Mouse (Mus musculus) G1E (cell line): ENCODE measurements around the gene Dpp9. TPM values are rescaled to one million over a fixed set of nuclear protein-coding genes. Genes with fewer than 3 reads are reported as not detected.
A peak's percentile ranks its signal among the peaks of the same experiment; 100 is the strongest.

Experiments used
- ATAC-seq: 2 replicates; pipeline ENCODE4 v1.8.0; 2016; ENCODE audit warnings: mild to moderate bottlenecking; ENCODE audit not compliant: insufficient number of reproducible peaks, poor library complexity, low FRiP score, severe bottlenecking; ENCODE audit errors: extremely low read depth
- DNase-seq: peaks from one replicate; pipeline ENCODE4 v3.0.0; 2012; ENCODE audit warnings: low spot score
- H3K27me3 ChIP-seq: 2 replicates; pipeline ENCODE4 v1.6.1; 2012; ENCODE audit warnings: mild to moderate bottlenecking, low read length, inconsistent platforms; ENCODE audit not compliant: insufficient read depth
- H3K36me3 ChIP-seq: replicated peaks from 2 replicates; pipeline ENCODE3; 2012; ENCODE audit warnings: mild to moderate bottlenecking, inconsistent platforms
- H3K4me1 ChIP-seq: 2 replicates; pipeline ENCODE4 v1.6.1; 2012; ENCODE audit warnings: low read depth, low read length, inconsistent platforms, mixed read lengths; ENCODE audit not compliant: insufficient read depth
- H3K4me3 ChIP-seq: 2 replicates; pipeline ENCODE4 v1.5.1; 2012; ENCODE audit warnings: low read depth, mild to moderate bottlenecking, inconsistent platforms, low read length, moderate library complexity, mixed read lengths
- H3K9me3 ChIP-seq: replicated peaks from 2 replicates; pipeline ENCODE4 v1.6.1; 2012; ENCODE audit warnings: inconsistent platforms
- CTCF ChIP-seq: IDR thresholded peaks from 2 replicates; pipeline ENCODE4 v1.5.1; 2012; ENCODE audit warnings: low read depth, low read length, inconsistent platforms, mixed read lengths
- GATA1 ChIP-seq: IDR thresholded peaks from 2 replicates; pipeline ENCODE4 v1.6.1; 2012; ENCODE audit warnings: borderline replicate concordance, low read length, inconsistent platforms, mixed read lengths
- GATA2 ChIP-seq: IDR thresholded peaks from 2 replicates; pipeline ENCODE4 v1.6.1; 2012; ENCODE audit warnings: low read depth, low read length, inconsistent platforms, borderline replicate concordance
- POLR2AphosphoS5 ChIP-seq: IDR thresholded peaks from 2 replicates; pipeline ENCODE4 v1.6.1; 2012; ENCODE audit warnings: low read depth, low read length, inconsistent platforms; ENCODE audit not compliant: insufficient replicate concordance
- TAL1 ChIP-seq: conservative IDR thresholded peaks from 2 replicates; pipeline ENCODE4 v1.6.1; 2012; ENCODE audit warnings: low read depth, low read length, inconsistent platforms, mixed read lengths
- polyA plus RNA-seq: library from polyadenylated mRNA; stranded (reverse); fragments of >175 nt; gene quantifications from 2 replicates; pipeline ENCODE4 v1.2.3, GENCODE M21; 2012
- total RNA-seq, 2 experiments: library from RNA; stranded (forward) in 1 of 2; stranded (reverse) in 1 of 2; fragments of 200-1000 nt in 1 of 2; fragments of >200 nt in 1 of 2; fragmentation: Nextera tagmentation in 1 of 2; gene quantifications; 2 replicates each; pipeline ENCODE4 v1.2.3; 2014 to 2017

Dpp9 gene
- total and polyA plus RNA-seq, 3 experiments: 14.4 to 62.4 (median 22.4) TPM

DNA sequence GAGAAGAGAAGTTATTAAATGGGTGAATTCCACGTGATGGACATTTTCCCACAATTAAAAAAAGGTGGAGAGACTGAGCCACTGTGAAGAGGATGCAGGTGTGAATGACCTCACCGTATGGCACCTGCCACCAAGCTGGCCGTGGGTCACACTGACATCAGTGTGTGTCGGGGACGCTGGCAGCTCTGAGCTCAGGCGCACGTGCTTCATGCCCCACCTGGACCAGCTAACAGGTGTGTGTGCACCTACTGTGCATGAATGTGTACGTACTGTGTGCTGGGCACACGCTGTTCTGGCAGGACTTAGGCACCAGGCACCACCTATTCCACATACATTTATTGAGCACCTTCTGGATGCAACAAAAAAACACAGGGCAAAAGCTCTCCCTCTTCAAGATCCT is 74.2 kb downstream of the Dpp9 start:
- no peak overlapping the region for H3K4me3 ChIP-seq
- H3K36me3 ChIP-seq: no peaks in the 10 kb centered on the region
- H3K9me3 ChIP-seq: 0 out of 2 replicates have a peak, but pooled peaks cover 3% of the 10 kb centered on the region
- ATAC-seq: no peak
- peaks cover 16% of the 10 kb centered on the region for H3K4me1 ChIP-seq
- DNase-seq: no peak
- peaks cover 88% of the 10 kb centered on the region for H3K27me3 ChIP-seq
- TF ChIP-seq CTCF: no peak
- no peak for TF ChIP-seq GATA1
- no peak for TF ChIP-seq TAL1
- TF ChIP-seq POLR2AphosphoS5: no peak
- no peak for TF ChIP-seq GATA2

GRCm38 (mm10) chr17:56141702-56142605 is 76.8 kb downstream of the Dpp9 start:
- Histone ChIP-seq H3K27me3 (peaks cover 87% of the 10 kb centered on the region), H3K4me3 (no peak overlapping the region), H3K9me3 (0 out of 2 replicates have a peak, but pooled peaks cover 3% of the 10 kb centered on the region), H3K4me1 (peaks cover 25% of the 10 kb centered on the region), H3K36me3 (no peaks in the 10 kb centered on the region)
- TF ChIP-seq TAL1 (no peak), CTCF (no peak), GATA2 (no peak), POLR2AphosphoS5 (no peak), GATA1 (no peak)
- no peak for ATAC-seq
- no peak for DNase-seq

DNA sequence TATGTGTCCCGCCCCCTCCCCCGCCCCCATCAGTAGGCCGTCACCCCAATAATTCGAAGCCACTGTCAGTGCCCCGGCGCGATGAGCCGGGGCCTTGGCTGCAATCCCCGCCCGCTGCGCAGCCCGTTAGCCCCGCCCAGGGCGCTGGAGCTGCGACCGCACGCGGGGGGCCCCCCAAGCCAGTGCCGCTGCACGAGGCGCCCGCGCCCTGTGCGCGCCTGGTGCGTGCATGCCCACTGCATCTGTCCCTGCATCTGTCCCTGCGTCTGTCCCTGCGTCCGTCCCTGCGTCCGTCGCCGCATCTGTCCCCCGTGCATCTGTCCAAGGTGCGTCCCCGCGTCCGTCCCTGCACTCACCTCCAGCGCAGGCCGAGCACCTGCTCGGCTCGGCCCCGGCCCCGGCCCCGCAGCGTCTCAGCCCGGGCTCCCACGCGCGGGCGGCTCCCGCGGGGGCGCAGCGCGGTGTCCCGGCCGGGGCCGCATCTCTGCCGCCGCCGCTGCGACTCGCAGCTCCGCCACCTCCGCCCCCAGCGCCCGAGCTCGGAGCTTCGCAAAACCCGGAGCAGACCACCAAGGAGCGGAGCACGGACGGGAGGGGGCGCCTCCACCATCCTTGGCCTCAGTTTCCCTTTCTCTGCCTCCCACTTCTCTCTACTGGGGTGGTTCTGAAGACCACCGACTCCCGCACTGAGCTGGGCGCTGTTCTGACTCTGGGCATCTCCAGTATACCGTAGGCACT is 78.7 kb downstream of the Dpp9 start, which contains the start of gene Sema6b:
Gene Sema6b (minus strand): TSS at position 486 of the 738 bp plus-strand sequence.
- ATAC-seq (no peak), DNase-seq (no peak)
- H3K4me1 ChIP-seq: peaks cover 27% of the 10 kb centered on the region
- H3K36me3 ChIP-seq: no peaks in the 10 kb centered on the region
- peak within 1 kb of the TSS; percentile 68 for H3K4me3 ChIP-seq
- TF ChIP-seq TAL1: no peak
- no peak for TF ChIP-seq CTCF
- TF ChIP-seq POLR2AphosphoS5: no peak
- TF ChIP-seq GATA2: no peak
- no peak for TF ChIP-seq GATA1
- peaks cover 78% of the 10 kb centered on the region for H3K27me3 ChIP-seq
- 0 out of 2 replicates have a peak, but pooled peaks cover 3% of the 10 kb centered on the region for H3K9me3 ChIP-seq

DNA sequence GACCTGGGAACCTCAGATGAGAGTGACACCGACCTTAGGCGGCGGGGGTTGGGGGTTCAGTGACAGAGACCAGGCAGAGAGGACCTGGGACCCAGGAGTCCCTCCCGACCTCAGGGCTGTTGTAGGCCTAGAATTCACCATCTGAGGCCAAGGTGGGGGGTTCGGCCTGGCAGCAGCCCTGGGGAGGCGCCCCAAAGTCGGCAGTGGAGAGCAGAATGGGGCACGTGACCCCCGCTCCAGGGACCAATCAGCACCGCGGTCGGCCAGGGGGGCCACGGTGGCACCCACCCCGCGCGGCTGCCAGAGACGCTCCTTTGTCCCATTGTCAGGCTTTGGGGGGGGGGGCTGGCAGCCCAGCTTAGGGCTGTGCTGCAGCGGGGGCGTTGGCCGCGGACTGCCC is 79.3 kb downstream of the Dpp9 start:
- DNase-seq (no peak), ATAC-seq (no peak)
- TF ChIP-seq TAL1 (no peak), POLR2AphosphoS5 (no peak), CTCF (no peak), GATA1 (no peak), GATA2 (no peak)
- peak overlapping the region; percentile 68; the same call in 1 of the 2 replicates for H3K4me3 ChIP-seq
- H3K4me1 ChIP-seq: peaks cover 34% of the 10 kb centered on the region
- H3K36me3 ChIP-seq: no peaks in the 10 kb centered on the region
- H3K9me3 ChIP-seq: 0 out of 2 replicates have a peak, but pooled peaks cover 3% of the 10 kb centered on the region
- H3K27me3 ChIP-seq: peaks cover 74% of the 10 kb centered on the region

GRCm38 (mm10) chr17:56137839-56138613 is 80.7 kb downstream of the Dpp9 start:
- TF ChIP-seq GATA2: no peak
- no peak for TF ChIP-seq CTCF
- TF ChIP-seq TAL1: no peak
- no peak for TF ChIP-seq POLR2AphosphoS5
- TF ChIP-seq GATA1: no peak
- peaks cover 45% of the 10 kb centered on the region for H3K4me1 ChIP-seq
- 0 out of 2 replicates have a peak, but pooled peaks cover 3% of the 10 kb centered on the region for H3K9me3 ChIP-seq
- H3K27me3 ChIP-seq: peaks cover 62% of the 10 kb centered on the region
- H3K4me3 ChIP-seq: no peak overlapping the region
- ATAC-seq: no peak
- DNase-seq: no peak
- no peaks in the 10 kb centered on the region for H3K36me3 ChIP-seq

Other genes starting within 250 kb of the Dpp9 start
- not detected in 2 replicates for gene Shd, start 248.4 kb downstream of the Dpp9 start, total RNA-seq (2014; fragmentation: Nextera tagmentation)
- gene Shd, start 248.4 kb downstream of the Dpp9 start, total RNA-seq (2017): 0.58 TPM in 1 of 2 replicates, not detected in the other
- gene Shd, start 248.4 kb downstream of the Dpp9 start, polyA plus RNA-seq: 0.33 and 0.59 TPM in 2 replicates
- not detected in 2 replicates for gene Fsd1, start 232.4 kb downstream of the Dpp9 start, total RNA-seq (2014; fragmentation: Nextera tagmentation)
- gene Fsd1, start 232.4 kb downstream of the Dpp9 start, total RNA-seq (2017): 0.27 TPM in 1 of 2 replicates, not detected in the other
- gene Fsd1, start 232.4 kb downstream of the Dpp9 start, polyA plus RNA-seq: not detected in 2 replicates
- gene Stap2, start 213.3 kb downstream of the Dpp9 start, total RNA-seq (2014; fragmentation: Nextera tagmentation): not detected in 2 replicates
- 0.27 and 0.29 TPM in 2 replicates for gene Stap2, start 213.3 kb downstream of the Dpp9 start, total RNA-seq (2017)
- gene Stap2, start 213.3 kb downstream of the Dpp9 start, polyA plus RNA-seq: not detected in 2 replicates
- 11.2 and 25.4 TPM in 2 replicates for gene Mpnd, start 213.2 kb downstream of the Dpp9 start, total RNA-seq (2014; fragmentation: Nextera tagmentation)
- 39.1 and 43.9 TPM in 2 replicates for gene Mpnd, start 213.2 kb downstream of the Dpp9 start, total RNA-seq (2017)
- gene Mpnd, start 213.2 kb downstream of the Dpp9 start, polyA plus RNA-seq: 46.2 and 48.5 TPM in 2 replicates
- 21.6 and 24.3 TPM in 2 replicates for gene Sh3gl1, start 182.3 kb downstream of the Dpp9 start, total RNA-seq (2014; fragmentation: Nextera tagmentation)
- 28.5 and 30.1 TPM in 2 replicates for gene Sh3gl1, start 182.3 kb downstream of the Dpp9 start, total RNA-seq (2017)
- gene Sh3gl1, start 182.3 kb downstream of the Dpp9 start, polyA plus RNA-seq: 64.2 and 74.6 TPM in 2 replicates
- 31.2 and 32.9 TPM in 2 replicates for gene Chaf1a, start 178.5 kb downstream of the Dpp9 start, total RNA-seq (2014; fragmentation: Nextera tagmentation)
- gene Chaf1a, start 178.5 kb downstream of the Dpp9 start, total RNA-seq (2017): 29.0 and 31.3 TPM in 2 replicates
- gene Chaf1a, start 178.5 kb downstream of the Dpp9 start, polyA plus RNA-seq: 84.1 and 143 TPM in 2 replicates
- gene Ubxn6, start 143.9 kb downstream of the Dpp9 start, total RNA-seq (2014; fragmentation: Nextera tagmentation): 9.0 and 9.3 TPM in 2 replicates
- 17.1 and 19.1 TPM in 2 replicates for gene Ubxn6, start 143.9 kb downstream of the Dpp9 start, total RNA-seq (2017)
- 21.2 and 21.4 TPM in 2 replicates for gene Ubxn6, start 143.9 kb downstream of the Dpp9 start, polyA plus RNA-seq
- 31.1 and 37.6 TPM in 2 replicates for gene Hdgfl2, start 139.3 kb downstream of the Dpp9 start, total RNA-seq (2014; fragmentation: Nextera tagmentation)
- 73.3 and 76.0 TPM in 2 replicates for gene Hdgfl2, start 139.3 kb downstream of the Dpp9 start, total RNA-seq (2017)
- 174 and 201 TPM in 2 replicates for gene Hdgfl2, start 139.3 kb downstream of the Dpp9 start, polyA plus RNA-seq
- not detected in 2 replicates for gene Plin4, start 109.1 kb downstream of the Dpp9 start, total RNA-seq (2014; fragmentation: Nextera tagmentation)
- 0.05 and 0.06 TPM in 2 replicates for gene Plin4, start 109.1 kb downstream of the Dpp9 start, total RNA-seq (2017)
- gene Plin4, start 109.1 kb downstream of the Dpp9 start, polyA plus RNA-seq: not detected in 2 replicates
- not detected in 2 replicates for gene Plin5, start 101.3 kb downstream of the Dpp9 start, total RNA-seq (2014; fragmentation: Nextera tagmentation)
- 0.06 TPM in 1 of 2 replicates, not detected in the other for gene Plin5, start 101.3 kb downstream of the Dpp9 start, total RNA-seq (2017)
- gene Plin5, start 101.3 kb downstream of the Dpp9 start, polyA plus RNA-seq: not detected in 2 replicates
- not detected in 2 replicates for gene Lrg1, start 96.9 kb downstream of the Dpp9 start, total RNA-seq (2014; fragmentation: Nextera tagmentation)
- not detected in 2 replicates for gene Lrg1, start 96.9 kb downstream of the Dpp9 start, total RNA-seq (2017)
- 0.04 TPM in 1 of 2 replicates, not detected in the other for gene Lrg1, start 96.9 kb downstream of the Dpp9 start, polyA plus RNA-seq
- gene Sema6b, start 78.6 kb downstream of the Dpp9 start, total RNA-seq (2014; fragmentation: Nextera tagmentation): 2.7 and 4.0 TPM in 2 replicates
- gene Sema6b, start 78.6 kb downstream of the Dpp9 start, total RNA-seq (2017): 3.4 and 3.6 TPM in 2 replicates
- 14.1 and 16.1 TPM in 2 replicates for gene Sema6b, start 78.6 kb downstream of the Dpp9 start, polyA plus RNA-seq
- 2.0 and 2.1 TPM in 2 replicates for gene Tnfaip8l1, start 56.4 kb downstream of the Dpp9 start, total RNA-seq (2014; fragmentation: Nextera tagmentation)
- 2.8 and 3.2 TPM in 2 replicates for gene Tnfaip8l1, start 56.4 kb downstream of the Dpp9 start, total RNA-seq (2017)
- 1.0 and 1.1 TPM in 2 replicates for gene Tnfaip8l1, start 56.4 kb downstream of the Dpp9 start, polyA plus RNA-seq
- gene Mydgf, start 35.0 kb downstream of the Dpp9 start, total RNA-seq (2014; fragmentation: Nextera tagmentation): 19.9 and 22.0 TPM in 2 replicates
- gene Mydgf, start 35.0 kb downstream of the Dpp9 start, total RNA-seq (2017): 32.3 and 36.2 TPM in 2 replicates
- 27.3 and 36.6 TPM in 2 replicates for gene Mydgf, start 35.0 kb downstream of the Dpp9 start, polyA plus RNA-seq
- 14.4 and 16.5 TPM in 2 replicates for gene Fem1a, start 37.9 kb upstream of the Dpp9 start, total RNA-seq (2014; fragmentation: Nextera tagmentation)
- 17.8 and 18.9 TPM in 2 replicates for gene Fem1a, start 37.9 kb upstream of the Dpp9 start, total RNA-seq (2017)
- 20.1 and 20.7 TPM in 2 replicates for gene Fem1a, start 37.9 kb upstream of the Dpp9 start, polyA plus RNA-seq
- gene Ticam1, start 57.9 kb upstream of the Dpp9 start, total RNA-seq (2014; fragmentation: Nextera tagmentation): 15.2 and 16.2 TPM in 2 replicates
- 4.9 and 5.7 TPM in 2 replicates for gene Ticam1, start 57.9 kb upstream of the Dpp9 start, total RNA-seq (2017)
- gene Ticam1, start 57.9 kb upstream of the Dpp9 start, polyA plus RNA-seq: 7.4 and 8.1 TPM in 2 replicates
- 8.1 and 12.3 TPM in 2 replicates for gene Plin3, start 74.0 kb upstream of the Dpp9 start, total RNA-seq (2014; fragmentation: Nextera tagmentation)
- 55.9 and 64.1 TPM in 2 replicates for gene Plin3, start 74.0 kb upstream of the Dpp9 start, total RNA-seq (2017)
- gene Plin3, start 74.0 kb upstream of the Dpp9 start, polyA plus RNA-seq: 12.2 and 12.7 TPM in 2 replicates
- not detected in 2 replicates for gene Arrdc5, start 81.4 kb upstream of the Dpp9 start, total RNA-seq (2014; fragmentation: Nextera tagmentation)
- gene Arrdc5, start 81.4 kb upstream of the Dpp9 start, total RNA-seq (2017): not detected in 2 replicates
- not detected in 2 replicates for gene Arrdc5, start 81.4 kb upstream of the Dpp9 start, polyA plus RNA-seq
- 108 and 118 TPM in 2 replicates for gene Uhrf1, start 84.4 kb upstream of the Dpp9 start, total RNA-seq (2014; fragmentation: Nextera tagmentation)
- 173 and 186 TPM in 2 replicates for gene Uhrf1, start 84.4 kb upstream of the Dpp9 start, total RNA-seq (2017)
- gene Uhrf1, start 84.4 kb upstream of the Dpp9 start, polyA plus RNA-seq: 193 and 196 TPM in 2 replicates
- 28.3 and 35.1 TPM in 2 replicates for gene Kdm4b, start 107.2 kb upstream of the Dpp9 start, total RNA-seq (2014; fragmentation: Nextera tagmentation)
- gene Kdm4b, start 107.2 kb upstream of the Dpp9 start, total RNA-seq (2017): 21.5 and 24.6 TPM in 2 replicates
- 31.1 and 32.3 TPM in 2 replicates for gene Kdm4b, start 107.2 kb upstream of the Dpp9 start, polyA plus RNA-seq